Mouse (Mus musculus) natural killer cell, adult 2 months (primary cell): ENCODE measurements at regions not wholly inside any gene's neighbourhood (a gene's known extent, or its start where the extent isn't known, plus 50 kb on each side); places are given as distances from the start of the nearest gene placed in this dataset.

Experiments
- DNase-seq, 2 experiments: peaks; one replicate each; pipeline ENCODE4 v3.0.0; 2022; ENCODE audit warnings: low spot score in 2 of 2

DNA sequence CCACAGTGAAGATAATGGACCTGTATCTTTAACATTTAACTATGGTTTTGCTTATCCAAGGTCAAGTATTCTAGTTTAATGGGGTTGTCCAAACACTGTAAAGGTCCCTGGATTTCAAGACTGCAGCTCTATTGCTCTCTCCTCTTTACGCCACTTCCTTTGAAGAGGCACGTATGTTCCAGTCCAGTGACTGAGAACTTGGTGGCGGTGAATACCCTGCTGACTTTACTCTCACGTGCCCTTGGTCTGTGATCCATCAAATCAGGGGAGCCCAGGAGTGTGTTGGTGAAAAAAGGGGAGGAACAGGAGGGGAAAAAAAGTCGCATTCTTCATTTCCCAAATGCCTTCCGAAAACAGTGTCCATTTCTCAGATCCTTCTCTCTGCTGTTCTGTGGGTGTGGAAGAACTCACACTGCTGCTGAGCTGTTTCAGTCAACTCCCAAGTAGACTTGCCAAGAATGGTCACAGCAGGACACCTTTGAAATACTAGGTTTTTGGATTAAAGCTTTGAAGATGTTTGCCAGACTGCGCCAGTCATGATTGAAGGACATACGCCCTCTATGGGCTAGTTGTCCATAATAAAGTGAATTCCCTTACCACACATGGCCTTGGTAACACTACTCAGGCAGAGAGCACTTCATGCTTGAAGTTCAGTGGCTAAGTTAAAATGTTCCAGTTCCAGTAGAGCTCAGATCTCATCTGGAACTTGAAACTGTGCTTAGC, 136.1 kb upstream of the Cdkn2b start:
- DNase-seq, result no peak

DNA sequence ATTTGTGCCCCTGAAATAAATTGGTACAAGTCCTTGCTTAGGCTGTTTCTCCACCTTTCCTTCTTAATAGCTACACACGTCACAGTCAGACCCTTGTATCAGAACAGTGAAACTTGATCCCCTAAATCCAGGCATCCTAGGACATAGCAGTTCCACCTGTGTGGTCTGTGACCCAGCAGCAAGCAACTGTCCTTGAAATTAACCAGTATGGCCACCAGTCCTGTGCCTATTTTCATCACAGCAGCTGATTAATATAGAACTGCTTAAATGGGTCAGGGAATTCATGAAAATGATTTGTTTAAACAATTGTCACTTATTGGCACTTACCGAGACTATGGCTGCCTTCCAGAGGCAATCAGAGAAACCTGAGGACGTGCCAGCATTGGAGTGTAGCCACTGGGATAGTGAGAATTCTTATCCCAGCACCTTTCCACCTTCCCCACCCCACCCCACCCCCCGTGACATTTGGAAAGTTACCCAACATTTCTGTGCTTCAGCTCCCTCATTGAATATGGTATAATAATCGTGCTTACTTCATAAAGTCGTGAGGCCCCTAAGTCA, 135.4 kb upstream of the Cdkn2b start:
- DNase-seq, result no peak

DNA sequence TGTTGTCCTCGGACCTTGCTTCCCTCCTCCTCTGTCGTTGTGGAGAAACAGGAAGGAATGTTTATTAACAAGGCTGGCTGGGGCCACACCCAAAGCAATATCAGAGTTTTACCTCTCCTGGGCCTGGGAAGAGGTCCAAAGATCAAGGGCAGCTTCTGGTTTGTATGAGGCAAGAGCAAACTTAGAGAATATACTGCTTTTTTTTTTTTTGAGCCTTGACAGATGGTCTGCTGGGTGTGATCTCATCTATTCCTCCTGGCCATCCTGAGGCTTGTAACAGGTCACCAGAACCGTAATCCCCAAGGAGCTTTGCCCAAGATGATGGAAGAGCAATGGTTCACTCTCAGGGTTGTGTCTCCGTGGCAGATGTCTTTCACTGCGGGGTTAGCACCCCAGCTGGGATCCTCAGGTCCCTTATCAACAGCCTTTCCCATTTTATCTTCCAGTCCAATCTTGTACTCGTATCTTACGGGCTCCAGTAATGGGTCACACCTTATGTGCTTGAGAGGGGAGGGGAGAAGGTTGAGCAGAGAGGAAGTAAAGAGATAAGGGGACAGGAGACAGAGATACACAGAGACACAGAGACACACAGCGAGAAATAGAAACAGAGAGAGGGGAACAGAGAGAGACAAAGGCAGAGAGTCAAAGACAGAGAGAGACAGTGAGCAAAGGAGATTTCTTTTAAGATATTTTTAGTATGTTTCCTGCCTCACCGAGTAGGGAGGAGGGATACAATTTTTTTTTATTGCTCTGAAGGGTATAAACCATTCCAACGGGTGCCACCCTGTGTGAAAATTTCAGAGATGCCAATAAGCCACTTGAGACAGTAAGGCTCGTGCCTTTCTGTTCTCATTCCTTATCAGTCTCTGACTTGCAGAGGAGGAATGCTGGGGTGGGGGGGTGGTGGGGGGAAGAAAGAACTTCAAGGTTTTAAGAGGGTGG, 134.6 kb upstream of the Cdkn2b start:
- no peak for DNase-seq

DNA sequence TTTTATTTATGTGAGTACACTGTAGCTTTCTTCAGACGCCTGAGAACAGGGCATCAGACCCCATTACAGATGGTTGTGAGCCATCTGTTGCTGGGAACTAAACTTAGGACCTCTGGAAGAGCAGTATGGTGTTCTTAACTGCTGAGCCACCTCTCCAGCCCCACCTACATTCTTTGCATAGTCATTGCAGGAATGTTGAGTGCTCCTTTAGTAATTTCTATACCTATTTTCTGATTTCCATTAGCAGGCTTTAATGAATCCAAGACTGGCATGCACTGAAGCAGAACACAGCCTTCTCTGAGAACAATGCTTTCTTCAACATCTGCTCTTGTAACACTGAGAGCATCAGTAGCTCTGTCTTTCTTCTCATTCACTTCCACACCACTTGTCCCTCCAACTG, 131.7 kb upstream of the Cdkn2b start:
- DNase-seq, result no peak

DNA sequence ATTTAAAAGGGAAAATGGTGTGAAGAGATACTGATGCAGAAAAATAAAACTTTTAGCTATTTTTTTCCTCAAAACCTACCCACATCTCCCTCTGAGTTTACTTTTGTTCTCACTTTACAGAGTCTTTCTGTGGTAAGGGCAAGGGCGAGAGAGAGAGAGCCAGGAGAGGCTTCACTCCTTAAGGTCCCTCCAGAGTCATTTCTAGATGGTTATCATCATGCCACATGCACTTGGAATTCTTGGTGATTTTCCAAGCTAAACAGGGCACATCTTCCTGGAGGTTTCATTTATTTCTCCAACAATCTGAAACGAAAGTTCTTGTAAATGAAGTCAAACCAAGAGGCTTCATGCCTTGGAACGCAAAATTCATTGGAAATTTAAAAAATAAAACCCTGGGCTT, 130.0 kb upstream of the Cdkn2b start:
- DNase-seq, result no peak

DNA sequence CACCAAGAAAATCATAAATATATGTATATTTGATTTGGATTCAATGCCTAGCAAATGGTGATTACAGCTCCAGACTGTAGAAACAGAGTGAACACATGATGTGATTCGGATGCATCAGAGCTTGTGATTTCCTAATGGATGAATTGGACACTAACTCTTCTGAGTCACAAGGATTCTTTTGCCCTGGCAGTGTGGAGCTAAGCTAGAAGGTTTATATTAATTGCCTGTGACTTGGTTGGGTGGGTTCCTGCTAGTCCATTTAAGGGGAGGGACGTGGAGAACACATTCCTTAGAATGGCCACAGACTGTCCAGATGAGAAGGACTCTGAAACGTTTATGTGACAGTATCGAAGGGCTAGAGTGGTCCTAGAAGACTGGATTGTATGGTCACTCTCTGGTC, 129.5 kb upstream of the Cdkn2b start:
- DNase-seq, result no peak

DNA sequence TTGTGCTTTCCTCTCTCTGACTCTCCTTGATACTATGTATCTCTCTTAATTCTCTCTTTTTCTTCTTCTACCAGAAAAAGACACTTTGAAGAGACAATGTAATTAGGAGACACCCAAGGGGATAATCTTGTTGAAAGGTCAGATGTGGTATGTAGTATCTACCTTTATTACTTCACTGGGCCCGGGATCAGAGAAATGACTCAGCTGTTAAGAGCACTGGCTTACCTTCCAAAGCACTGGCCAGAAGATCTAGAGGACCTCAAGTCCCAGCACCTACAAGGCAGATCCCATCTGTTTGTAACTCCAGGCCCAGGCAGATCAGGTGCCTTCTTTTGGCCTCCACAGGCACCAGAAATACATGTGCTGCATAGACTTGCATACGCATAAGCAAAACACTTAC, 127.8 kb upstream of the Cdkn2b start:
- DNase-seq, result no peak

DNA sequence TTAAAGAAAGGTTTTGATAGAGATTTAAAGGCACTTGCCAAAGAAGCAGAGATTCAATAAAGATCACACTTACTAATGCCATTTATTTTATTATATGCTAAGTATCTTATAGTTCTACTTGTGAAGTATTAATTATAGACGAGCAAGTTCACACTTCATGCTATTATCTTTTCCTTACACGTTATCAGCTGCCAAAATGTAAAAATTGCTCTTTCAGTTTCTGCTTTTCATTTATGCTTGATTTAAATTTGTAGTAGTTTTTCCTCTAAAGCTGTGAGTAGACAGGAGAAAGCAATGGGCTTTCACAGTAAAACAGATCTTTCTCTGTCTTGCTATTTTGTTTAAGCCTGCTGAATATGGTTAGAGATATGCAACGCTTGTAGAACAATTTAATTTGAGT, 125.9 kb upstream of the Cdkn2b start:
- no peak for DNase-seq

DNA sequence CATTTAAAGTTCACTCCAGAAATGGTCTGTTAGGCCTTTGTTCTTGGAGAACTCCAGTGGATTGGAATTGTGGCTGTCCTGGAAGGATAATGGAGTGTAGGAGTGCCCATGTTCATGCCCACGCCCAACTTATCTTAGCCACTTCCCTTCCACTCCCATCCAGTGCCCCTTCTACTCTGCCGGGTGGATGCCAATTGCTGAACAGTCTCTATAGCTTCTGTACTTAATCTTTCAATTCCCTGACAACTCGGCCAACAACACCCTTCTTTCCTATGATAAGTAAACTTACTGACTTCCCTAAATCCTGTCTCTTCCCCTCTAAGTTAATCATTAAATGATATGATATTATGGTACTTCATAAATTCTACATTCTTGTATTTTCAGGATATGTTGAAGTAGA, 123.3 kb upstream of the Cdkn2b start:
- no peak for DNase-seq

DNA sequence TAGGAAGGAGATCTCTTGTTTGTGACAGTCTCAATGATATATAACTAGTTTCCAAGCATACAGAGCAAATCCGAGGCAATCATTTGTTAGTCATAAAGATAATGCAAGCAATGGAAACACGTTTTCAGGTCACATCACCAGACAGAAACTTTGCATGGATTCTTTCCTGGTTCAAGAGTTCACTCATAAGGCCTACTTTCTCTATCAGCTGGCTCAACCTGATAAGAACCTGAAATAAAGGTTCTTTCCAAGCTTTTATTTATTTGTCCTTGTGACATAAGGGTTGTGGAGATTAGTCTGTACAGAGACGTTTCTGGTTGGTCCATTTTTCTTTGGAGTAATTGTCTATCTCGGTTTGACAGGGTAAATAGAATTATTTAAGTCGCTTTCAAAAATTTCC, 122.7 kb upstream of the Cdkn2b start:
- no peak for DNase-seq

DNA sequence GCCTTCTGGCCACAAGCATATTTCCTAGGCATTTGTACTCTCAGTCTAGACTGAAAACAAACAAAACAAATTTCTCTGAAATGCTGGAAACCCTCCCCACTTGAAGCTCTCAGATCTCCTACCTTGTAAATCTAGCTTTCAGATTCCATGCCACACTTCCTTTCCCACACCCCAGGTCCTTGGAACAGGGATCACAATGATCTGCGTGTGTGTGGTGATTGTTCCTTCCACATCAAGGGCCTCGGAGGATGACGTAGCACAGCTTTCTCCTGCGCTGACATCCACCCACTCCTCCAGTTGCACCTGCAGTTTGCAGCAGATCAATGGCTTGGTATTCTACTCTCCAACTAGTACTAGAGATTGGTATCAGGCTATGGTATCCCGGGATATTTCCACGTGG, 120.7 kb upstream of the Cdkn2b start:
- no peak for DNase-seq

DNA sequence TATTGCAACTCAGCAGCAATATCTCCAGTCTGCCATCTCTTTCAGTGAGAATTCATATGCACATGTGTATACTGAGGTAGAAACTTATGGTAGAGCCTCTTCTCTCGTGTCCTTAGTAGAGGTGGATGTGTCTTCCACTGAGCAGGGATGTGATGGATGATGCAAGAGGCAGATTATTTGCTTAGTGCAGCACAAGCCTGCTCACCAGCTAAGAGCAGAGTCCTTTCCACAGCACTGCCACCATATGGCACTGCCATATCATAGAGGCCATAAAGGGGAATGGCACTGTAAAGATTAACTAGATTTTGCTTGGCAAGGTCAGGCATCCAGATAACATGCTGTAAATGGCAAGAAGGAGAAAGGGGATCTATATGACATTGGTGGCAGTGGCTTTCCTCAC, 117.6 kb upstream of the Cdkn2b start:
- no peak for DNase-seq

DNA sequence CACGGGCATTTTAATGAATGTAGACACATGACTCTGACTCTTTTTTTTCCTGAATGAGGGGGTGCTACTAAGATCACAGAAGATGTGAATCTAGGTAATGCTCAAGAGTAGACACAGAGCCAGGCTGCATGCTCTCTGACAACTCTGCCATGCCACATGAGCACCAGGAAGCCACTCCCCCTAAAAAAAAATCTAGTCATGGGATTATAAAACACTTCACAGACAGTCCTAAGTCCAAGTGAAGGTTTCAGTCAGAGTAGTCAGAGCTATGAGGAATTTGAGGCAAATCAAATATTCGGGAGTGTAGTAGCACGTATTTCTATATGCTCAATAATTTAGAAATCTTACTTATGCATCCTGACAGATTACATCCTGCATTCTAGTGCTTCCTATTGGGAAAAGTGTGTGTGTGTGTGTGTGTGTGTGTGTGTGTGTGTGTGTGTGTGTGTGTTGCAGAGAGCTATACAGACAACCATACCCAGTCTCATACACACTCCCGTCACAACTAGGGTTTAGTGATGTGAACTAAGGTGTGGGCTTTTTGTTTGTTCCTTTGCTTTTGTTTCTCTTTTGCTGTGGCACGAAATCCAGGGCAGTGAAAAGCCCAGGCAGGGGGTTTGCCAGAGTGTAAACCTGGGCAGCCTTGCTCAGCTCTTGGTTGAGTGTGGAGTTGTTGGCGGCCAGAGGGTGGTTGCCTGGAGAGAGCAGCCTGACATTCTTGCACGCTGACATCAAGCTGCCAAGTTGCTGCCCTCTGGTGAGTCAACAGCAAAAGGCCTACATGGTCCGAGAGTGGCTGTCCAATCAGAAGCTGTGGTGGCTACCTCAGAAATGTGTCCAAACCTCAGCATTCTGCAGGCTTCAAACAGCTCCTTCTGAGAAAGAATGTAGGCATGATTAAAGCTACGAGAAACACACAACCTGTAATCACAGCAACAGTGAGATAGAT, 116.8 kb upstream of the Cdkn2b start:
- no peak for DNase-seq

DNA sequence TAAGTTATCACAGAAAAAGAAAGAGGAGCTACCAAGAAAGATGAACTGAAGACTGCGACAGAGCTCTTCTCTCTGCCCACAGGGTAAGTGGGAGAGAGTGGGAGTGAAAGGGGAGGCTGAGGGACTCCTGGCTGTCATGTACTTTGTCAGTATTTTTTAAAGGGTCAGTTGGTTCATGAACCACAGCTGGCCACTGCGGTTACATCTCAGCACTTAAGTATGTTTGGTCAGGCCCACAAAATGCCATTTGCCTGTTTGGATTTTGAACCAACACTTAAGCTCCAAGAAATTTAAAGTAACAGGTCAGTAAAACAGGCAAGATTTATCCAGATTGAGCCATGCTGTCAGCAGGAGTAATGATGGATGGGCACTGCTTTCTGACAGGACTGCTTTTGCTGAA, 115.1 kb upstream of the Cdkn2b start:
- DNase-seq, result no peak

DNA sequence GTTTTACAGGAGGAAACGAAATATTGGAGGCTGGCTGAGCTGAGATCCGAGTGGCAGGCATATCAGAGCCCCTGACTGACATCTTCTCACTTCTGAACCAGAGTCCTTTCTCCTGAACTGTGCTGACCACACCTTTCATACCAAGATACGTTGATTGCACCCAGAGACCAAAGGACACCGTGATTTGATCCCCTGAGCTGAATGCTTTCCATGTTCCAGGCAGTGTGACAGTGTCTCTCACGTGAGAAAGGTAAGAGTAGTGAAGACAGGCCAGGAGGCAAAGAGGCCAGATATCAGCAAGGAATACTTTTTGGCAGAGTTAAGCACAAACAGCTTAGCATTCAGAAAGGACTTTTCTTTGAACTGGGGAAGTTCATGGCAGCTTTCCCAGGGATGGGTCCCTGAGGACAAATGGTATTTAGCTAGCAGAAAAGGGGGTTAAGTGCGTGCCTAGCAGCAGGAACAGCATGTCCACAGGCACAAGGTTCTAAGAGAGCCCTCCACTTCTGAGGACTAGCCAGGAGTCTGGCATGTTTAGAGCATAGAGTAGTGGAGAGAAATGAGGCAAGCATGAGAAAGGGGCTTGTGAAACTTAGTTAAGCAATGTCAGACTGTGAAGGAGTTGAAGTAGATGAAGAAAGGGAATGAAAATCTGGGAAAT, 111.0 kb upstream of the Cdkn2b start:
- DNase-seq, result no peak

DNA sequence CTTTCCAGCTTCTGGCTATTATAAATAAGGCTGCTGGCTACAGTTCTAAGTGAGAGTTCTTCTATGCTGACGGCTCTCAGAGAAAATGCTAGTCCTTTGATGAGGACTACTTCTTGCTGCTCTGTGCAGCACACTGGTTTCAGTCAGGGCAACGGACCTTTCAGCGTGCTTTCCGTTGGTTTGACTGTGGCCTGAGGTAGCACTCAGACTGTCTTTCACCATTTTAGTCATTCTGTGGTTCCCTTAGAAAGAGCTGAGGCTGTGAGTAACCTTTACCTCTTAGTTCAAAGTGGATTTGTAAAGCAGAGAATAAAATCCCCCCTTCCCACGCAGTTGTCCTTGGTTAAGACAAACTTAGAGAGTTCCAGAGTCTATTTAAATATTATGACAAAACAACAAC, 110.0 kb upstream of the Cdkn2b start:
- no peak for DNase-seq

DNA sequence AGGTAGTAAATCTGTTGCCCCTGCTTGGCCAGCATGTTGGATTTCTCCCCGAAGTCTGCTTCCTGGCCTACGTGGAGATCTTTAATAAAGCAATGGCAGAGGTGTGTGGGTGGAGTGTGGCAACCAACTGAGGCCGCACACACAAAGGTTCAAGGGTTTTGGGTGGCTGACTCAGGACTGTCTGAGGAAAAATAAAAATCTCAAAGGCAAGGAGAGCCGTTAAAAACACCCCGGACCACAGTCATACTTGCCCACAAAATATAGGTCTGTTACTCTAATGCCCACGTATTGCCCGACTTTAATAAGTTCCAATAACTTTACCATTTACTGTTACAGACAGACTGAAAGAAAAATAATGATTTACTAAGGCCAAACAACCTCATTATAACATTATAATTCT, 108.7 kb upstream of the Cdkn2b start:
- no peak for DNase-seq

DNA sequence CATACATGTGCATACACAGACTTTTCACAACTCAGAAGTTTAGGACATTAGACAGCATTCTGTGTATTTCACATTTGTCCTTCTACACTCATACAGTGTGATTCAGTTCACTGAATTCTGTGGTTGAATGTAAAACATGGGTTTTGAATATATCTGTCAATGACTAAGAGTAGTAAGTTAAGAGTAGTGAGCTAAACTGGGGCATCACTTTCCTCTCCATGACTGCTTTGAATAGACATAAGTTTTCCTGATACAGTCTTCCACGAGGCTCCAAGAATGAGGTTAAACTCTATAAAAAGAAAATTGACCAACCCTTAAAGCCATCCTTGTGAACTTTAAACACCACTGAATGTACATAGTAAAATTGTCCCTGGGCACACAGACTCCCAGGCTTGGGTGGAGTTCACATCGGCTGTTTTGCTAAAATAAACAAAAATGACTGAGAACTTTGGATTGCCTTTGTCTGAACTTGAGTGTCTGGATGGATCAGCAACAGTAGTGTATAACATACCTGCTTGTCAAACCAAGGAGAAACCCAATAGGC, 94.9 kb upstream of the Cdkn2b start:
- no peak for DNase-seq

DNA sequence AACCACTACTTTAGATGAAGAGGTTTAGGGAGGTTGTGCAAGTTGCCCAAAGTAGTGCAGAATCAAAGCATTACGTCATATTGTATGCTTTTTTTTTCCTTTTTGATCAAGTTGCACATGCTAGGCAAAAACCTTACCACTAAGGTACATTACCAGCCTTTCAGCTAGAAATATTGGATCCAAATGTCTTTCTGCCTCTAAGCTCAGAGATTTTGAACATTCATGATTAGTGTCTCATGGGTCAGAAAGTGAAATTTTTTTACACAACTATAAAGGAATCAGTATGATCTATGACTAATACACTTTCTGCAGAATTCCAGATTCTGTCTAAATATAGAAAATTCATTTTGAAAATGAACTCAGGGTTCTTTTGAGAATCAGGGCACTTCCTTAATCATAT, 92.3 kb upstream of the Cdkn2b start:
- no peak for DNase-seq

DNA sequence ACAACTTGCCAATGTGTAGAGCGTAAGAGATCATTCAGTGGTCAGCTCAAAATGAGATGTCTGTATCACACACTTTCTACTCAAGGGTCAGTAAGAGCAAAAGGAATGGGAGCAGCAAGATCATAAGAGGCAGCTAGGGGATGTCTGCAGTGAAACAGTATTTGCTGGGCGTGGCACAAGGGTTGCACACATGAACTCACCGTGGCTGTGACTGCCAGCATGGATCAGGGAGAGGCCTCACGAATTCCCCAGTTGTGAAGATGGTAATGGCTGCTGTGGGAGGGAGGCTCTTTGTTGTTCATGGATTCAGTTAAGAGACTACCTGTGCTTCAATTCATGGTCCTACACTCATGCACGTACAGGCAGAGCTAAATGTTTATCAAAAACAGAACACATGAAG, 91.5 kb upstream of the Cdkn2b start:
- no peak for DNase-seq

DNA sequence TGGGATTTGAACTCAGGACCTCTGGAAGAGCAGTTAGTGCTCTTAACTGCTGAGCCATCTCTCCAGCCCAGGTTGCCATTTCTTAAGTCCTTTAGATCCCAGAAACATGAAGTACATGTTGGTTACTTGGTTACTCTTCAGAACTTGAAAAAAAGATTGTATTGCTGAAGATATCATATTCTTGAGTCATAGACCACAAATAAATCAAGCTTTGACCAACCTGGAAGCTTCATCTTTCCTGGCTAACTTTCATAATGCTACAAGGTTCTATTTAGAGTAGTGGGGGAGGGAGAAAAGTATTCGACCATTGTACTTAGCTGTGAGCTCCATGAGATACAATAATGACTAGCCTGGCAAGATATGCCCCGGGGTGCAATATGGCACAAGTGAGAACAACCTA, 90.9 kb upstream of the Cdkn2b start:
- DNase-seq, result no peak
